Mouse (Mus musculus): ENCODE data around the gene Elmo3. TPM values are rescaled to one million over a fixed set of nuclear protein-coding genes. Genes with fewer than 3 reads are reported as not detected.
A peak's percentile ranks its signal among the peaks of the same experiment; 100 is the strongest.

Gene Elmo3
- total and polyA plus RNA-seq, 2 experiments from 2014 or later, result 1.4 to 1.9 TPM

- Histone ChIP-seq H3K27me3 (ENCODE audit: control insufficient read depth, insufficient read depth, low read length) (no peaks in the 10 kb centered on the region), H3K4me1 (ENCODE audit: control insufficient read depth, insufficient read depth) (no peaks in the 10 kb centered on the region), H3K9me3 (replicated peaks; ENCODE audit: control insufficient read depth, low read length) (no peaks in the 10 kb centered on the region), H3K4me3 (ENCODE audit: low read depth, low read length) (no peak overlapping the region), H3K27ac (ENCODE audit: low read depth) (no peak overlapping the region), H3K9ac (replicated peaks; ENCODE audit: low read depth, low read length) (no peak overlapping the region), H3K36me3 (replicated peaks; ENCODE audit: control insufficient read depth, insufficient read depth, low read length) (no peaks in the 10 kb centered on the region), H3K4me2 (ENCODE audit: low read depth, low read length) (peak overlapping the region; percentile 17)
- ATAC-seq (ENCODE audit: insufficient read depth, low read depth), result peak; percentile 30; the same call in 1 of the 2 replicates
- WGBS, result 74% methylated on average over 26 of the region's 26 CpGs
- no peak for DNase-seq (ENCODE audit: low spot score)
- peak; percentile 28; the same call in 1 of the 2 replicates for TF ChIP-seq EP300 (IDR thresholded peaks at IDR 0.05; ENCODE audit: low read depth)
- TF ChIP-seq CTCF (IDR thresholded peaks at IDR 0.05; ENCODE audit: low read depth), result no peak
Measured at GRCm38 (mm10) chr8:105355179-105356024, 50.0 kb downstream of the Elmo3 start.

- H3K36me3 ChIP-seq (replicated peaks; ENCODE audit: control insufficient read depth, insufficient read depth, low read length), result no peaks in the 10 kb centered on the region
- no peaks in the 10 kb centered on the region for H3K27me3 ChIP-seq (ENCODE audit: control insufficient read depth, insufficient read depth, low read length)
- no peak overlapping the region for H3K4me2 ChIP-seq (ENCODE audit: low read depth, low read length)
- no peak overlapping the region for H3K9ac ChIP-seq (replicated peaks; ENCODE audit: low read depth, low read length)
- no peaks in the 10 kb centered on the region for H3K4me1 ChIP-seq (ENCODE audit: control insufficient read depth, insufficient read depth)
- H3K4me3 ChIP-seq (ENCODE audit: low read depth, low read length), result no peak overlapping the region
- no peak for ATAC-seq (ENCODE audit: insufficient read depth, low read depth)
- 87% methylated on average over 14 of the region's 14 CpGs for WGBS
- H3K9me3 ChIP-seq (replicated peaks; ENCODE audit: control insufficient read depth, low read length), result no peaks in the 10 kb centered on the region
- no peak for DNase-seq (ENCODE audit: low spot score)
- no peak for TF ChIP-seq EP300 (IDR thresholded peaks at IDR 0.05; ENCODE audit: low read depth)
- TF ChIP-seq CTCF (IDR thresholded peaks at IDR 0.05; ENCODE audit: low read depth), result no peak
- H3K27ac ChIP-seq (ENCODE audit: low read depth), result no peak overlapping the region
Measured at GRCm38 (mm10) chr8:105356681-105357080, 51.3 kb downstream of the Elmo3 start.

GRCm38 (mm10) chr8:105359208-105359607 lies 53.8 kb downstream of the Elmo3 start:
- no peak for DNase-seq (ENCODE audit: low spot score)
- TF ChIP-seq CTCF (IDR thresholded peaks at IDR 0.05; ENCODE audit: low read depth), result no peak
- no peak for TF ChIP-seq EP300 (IDR thresholded peaks at IDR 0.05; ENCODE audit: low read depth)
- no peak for ATAC-seq (ENCODE audit: insufficient read depth, low read depth)
- no peak overlapping the region for H3K9ac ChIP-seq (replicated peaks; ENCODE audit: low read depth, low read length)
- H3K4me2 ChIP-seq (ENCODE audit: low read depth, low read length), result no peak overlapping the region
- no peaks in the 10 kb centered on the region for H3K9me3 ChIP-seq (replicated peaks; ENCODE audit: control insufficient read depth, low read length)
- no peaks in the 10 kb centered on the region for H3K27me3 ChIP-seq (ENCODE audit: control insufficient read depth, insufficient read depth, low read length)
- no peaks in the 10 kb centered on the region for H3K36me3 ChIP-seq (replicated peaks; ENCODE audit: control insufficient read depth, insufficient read depth, low read length)
- 0 out of 2 replicates have a peak, but pooled peaks cover 3% of the 10 kb centered on the region for H3K4me1 ChIP-seq (ENCODE audit: control insufficient read depth, insufficient read depth)
- no peak overlapping the region for H3K27ac ChIP-seq (ENCODE audit: low read depth)
- no peak overlapping the region for H3K4me3 ChIP-seq (ENCODE audit: low read depth, low read length)
- 79% methylated on average over 15 of the region's 15 CpGs for WGBS

- Histone ChIP-seq H3K4me3 (ENCODE audit: low read depth, low read length) (no peak overlapping the region), H3K9me3 (replicated peaks; ENCODE audit: control insufficient read depth, low read length) (no peaks in the 10 kb centered on the region), H3K36me3 (replicated peaks; ENCODE audit: control insufficient read depth, insufficient read depth, low read length) (no peaks in the 10 kb centered on the region), H3K9ac (replicated peaks; ENCODE audit: low read depth, low read length) (no peak overlapping the region), H3K27ac (ENCODE audit: low read depth) (no peak overlapping the region), H3K4me1 (ENCODE audit: control insufficient read depth, insufficient read depth) (0 out of 2 replicates have a peak, but pooled peaks cover 3% of the 10 kb centered on the region), H3K4me2 (ENCODE audit: low read depth, low read length) (no peak overlapping the region), H3K27me3 (ENCODE audit: control insufficient read depth, insufficient read depth, low read length) (no peaks in the 10 kb centered on the region)
- ATAC-seq (ENCODE audit: insufficient read depth, low read depth) (peak; percentile 53; the same call in 1 of the 2 replicates), DNase-seq (ENCODE audit: low spot score) (peak; percentile 52)
- WGBS, result 35% methylated on average over 4 of the region's 4 CpGs
- peak; percentile 59 for TF ChIP-seq CTCF (IDR thresholded peaks at IDR 0.05; ENCODE audit: low read depth)
- TF ChIP-seq EP300 (IDR thresholded peaks at IDR 0.05; ENCODE audit: low read depth), result no peak
Measured at GRCm38 (mm10) chr8:105359646-105360045, 54.2 kb downstream of the Elmo3 start.

MicroRNA genes within 50 kb of the gene (microRNA counts, 519-probe panel; counts per million panel counts)
- microRNA mmu-miR-328, result 4,291 counts per million, percentile 54 among the panel's probes with 10 or more counts

Small RNAs within 50 kb of the gene (microRNA-seq; reads per million reads assigned to microRNA genes)
- gene Gm27320 (not detected), gene Mir328 (638 reads per million, percentile 75 among the genes with 10 or more reads in this experiment)

Other genes with a start within 250 kb of the Elmo3 start
- gene Ces3b, start 221.8 kb upstream of the Elmo3 start, total RNA-seq (2014; rRNA removed; ENCODE audit: low replicate concordance), result 0.50 and 1.7 TPM in 2 replicates
- gene Ces3b, start 221.8 kb upstream of the Elmo3 start, polyA plus RNA-seq (2015; fragmentation: Nextera tagmentation; extraction: Ambion mirVana), result 0.16 and 0.34 TPM in 2 replicates
- gene Ces4a, start 173.8 kb upstream of the Elmo3 start, total RNA-seq (2014; rRNA removed; ENCODE audit: low replicate concordance), result not detected in 2 replicates
- gene Ces4a, start 173.8 kb upstream of the Elmo3 start, polyA plus RNA-seq (2015; fragmentation: Nextera tagmentation; extraction: Ambion mirVana), result not detected in 2 replicates
- 50.0 and 70.0 TPM in 2 replicates for gene Cbfb, start 134.9 kb upstream of the Elmo3 start, total RNA-seq (2014; rRNA removed; ENCODE audit: low replicate concordance)
- gene Cbfb, start 134.9 kb upstream of the Elmo3 start, polyA plus RNA-seq (2015; fragmentation: Nextera tagmentation; extraction: Ambion mirVana), result 26.8 and 27.0 TPM in 2 replicates
- 27.1 and 30.4 TPM in 2 replicates for gene D230025D16Rik, start 80.5 kb upstream of the Elmo3 start, total RNA-seq (2014; rRNA removed; ENCODE audit: low replicate concordance)
- gene D230025D16Rik, start 80.5 kb upstream of the Elmo3 start, polyA plus RNA-seq (2015; fragmentation: Nextera tagmentation; extraction: Ambion mirVana), result 14.3 and 15.2 TPM in 2 replicates
- 6.0 and 9.7 TPM in 2 replicates for gene B3gnt9, start 50.4 kb upstream of the Elmo3 start, total RNA-seq (2014; rRNA removed; ENCODE audit: low replicate concordance)
- 7.3 and 7.7 TPM in 2 replicates for gene B3gnt9, start 50.4 kb upstream of the Elmo3 start, polyA plus RNA-seq (2015; fragmentation: Nextera tagmentation; extraction: Ambion mirVana)
- 9.0 and 10.4 TPM in 2 replicates for gene Tradd, start 41.0 kb upstream of the Elmo3 start, total RNA-seq (2014; rRNA removed; ENCODE audit: low replicate concordance)
- gene Tradd, start 41.0 kb upstream of the Elmo3 start, polyA plus RNA-seq (2015; fragmentation: Nextera tagmentation; extraction: Ambion mirVana), result 16.7 and 17.6 TPM in 2 replicates
- 1.5 and 6.4 TPM in 2 replicates for gene Fbxl8, start 41.0 kb upstream of the Elmo3 start, total RNA-seq (2014; rRNA removed; ENCODE audit: low replicate concordance)
- gene Fbxl8, start 41.0 kb upstream of the Elmo3 start, polyA plus RNA-seq (2015; fragmentation: Nextera tagmentation; extraction: Ambion mirVana), result 3.6 and 4.3 TPM in 2 replicates
- gene Hsf4, start 35.8 kb upstream of the Elmo3 start, total RNA-seq (2014; rRNA removed; ENCODE audit: low replicate concordance), result 2.1 TPM in 1 of 2 replicates, not detected in the other
- gene Hsf4, start 35.8 kb upstream of the Elmo3 start, polyA plus RNA-seq (2015; fragmentation: Nextera tagmentation; extraction: Ambion mirVana), result 0.34 and 0.43 TPM in 2 replicates
- gene Nol3, start 29.5 kb upstream of the Elmo3 start, total RNA-seq (2014; rRNA removed; ENCODE audit: low replicate concordance), result 6.8 and 13.2 TPM in 2 replicates
- gene Nol3, start 29.5 kb upstream of the Elmo3 start, polyA plus RNA-seq (2015; fragmentation: Nextera tagmentation; extraction: Ambion mirVana), result 9.8 and 10.0 TPM in 2 replicates
- 0.43 and 3.5 TPM in 2 replicates for gene 4931428F04Rik, start 15.7 kb upstream of the Elmo3 start, total RNA-seq (2014; rRNA removed; ENCODE audit: low replicate concordance)
- 3.3 and 3.5 TPM in 2 replicates for gene 4931428F04Rik, start 15.7 kb upstream of the Elmo3 start, polyA plus RNA-seq (2015; fragmentation: Nextera tagmentation; extraction: Ambion mirVana)
- 6.1 and 10.6 TPM in 2 replicates for gene Exoc3l, start 9.5 kb upstream of the Elmo3 start, total RNA-seq (2014; rRNA removed; ENCODE audit: low replicate concordance)
- gene Exoc3l, start 9.5 kb upstream of the Elmo3 start, polyA plus RNA-seq (2015; fragmentation: Nextera tagmentation; extraction: Ambion mirVana), result 9.5 and 9.9 TPM in 2 replicates
- gene E2f4, start 7.9 kb upstream of the Elmo3 start, total RNA-seq (2014; rRNA removed; ENCODE audit: low replicate concordance), result 19.2 and 27.9 TPM in 2 replicates
- gene E2f4, start 7.9 kb upstream of the Elmo3 start, polyA plus RNA-seq (2015; fragmentation: Nextera tagmentation; extraction: Ambion mirVana), result 21.8 and 22.6 TPM in 2 replicates
- gene Lrrc29, start 20.7 kb downstream of the Elmo3 start, total RNA-seq (2014; rRNA removed; ENCODE audit: low replicate concordance), result 4.0 and 5.8 TPM in 2 replicates
- gene Lrrc29, start 20.7 kb downstream of the Elmo3 start, polyA plus RNA-seq (2015; fragmentation: Nextera tagmentation; extraction: Ambion mirVana), result 1.1 and 1.5 TPM in 2 replicates
- 69.3 and 81.0 TPM in 2 replicates for gene Tmem208, start 20.8 kb downstream of the Elmo3 start, total RNA-seq (2014; rRNA removed; ENCODE audit: low replicate concordance)
- gene Tmem208, start 20.8 kb downstream of the Elmo3 start, polyA plus RNA-seq (2015; fragmentation: Nextera tagmentation; extraction: Ambion mirVana), result 66.2 and 68.9 TPM in 2 replicates
- gene Fhod1, start 42.4 kb downstream of the Elmo3 start, total RNA-seq (2014; rRNA removed; ENCODE audit: low replicate concordance), result 6.4 and 6.9 TPM in 2 replicates
- gene Fhod1, start 42.4 kb downstream of the Elmo3 start, polyA plus RNA-seq (2015; fragmentation: Nextera tagmentation; extraction: Ambion mirVana), result 0.70 and 0.72 TPM in 2 replicates
- gene Slc9a5, start 43.2 kb downstream of the Elmo3 start, total RNA-seq (2014; rRNA removed; ENCODE audit: low replicate concordance), result 1.2 and 3.9 TPM in 2 replicates
- gene Slc9a5, start 43.2 kb downstream of the Elmo3 start, polyA plus RNA-seq (2015; fragmentation: Nextera tagmentation; extraction: Ambion mirVana), result 0.27 and 0.41 TPM in 2 replicates
- not detected in 2 replicates for gene Plekhg4, start 67.7 kb downstream of the Elmo3 start, total RNA-seq (2014; rRNA removed; ENCODE audit: low replicate concordance)
- gene Plekhg4, start 67.7 kb downstream of the Elmo3 start, polyA plus RNA-seq (2015; fragmentation: Nextera tagmentation; extraction: Ambion mirVana), result 0.03 and 0.08 TPM in 2 replicates
- not detected in 2 replicates for gene Kctd19, start 107.9 kb downstream of the Elmo3 start, total RNA-seq (2014; rRNA removed; ENCODE audit: low replicate concordance)
- not detected in 2 replicates for gene Kctd19, start 107.9 kb downstream of the Elmo3 start, polyA plus RNA-seq (2015; fragmentation: Nextera tagmentation; extraction: Ambion mirVana)
- 0.23 TPM in 1 of 2 replicates, not detected in the other for gene Lrrc36, start 108.0 kb downstream of the Elmo3 start, total RNA-seq (2014; rRNA removed; ENCODE audit: low replicate concordance)
- gene Lrrc36, start 108.0 kb downstream of the Elmo3 start, polyA plus RNA-seq (2015; fragmentation: Nextera tagmentation; extraction: Ambion mirVana), result 0.36 and 0.56 TPM in 2 replicates
- 12.9 and 19.8 TPM in 2 replicates for gene Tppp3, start 165.9 kb downstream of the Elmo3 start, total RNA-seq (2014; rRNA removed; ENCODE audit: low replicate concordance)
- 37.8 and 42.3 TPM in 2 replicates for gene Tppp3, start 165.9 kb downstream of the Elmo3 start, polyA plus RNA-seq (2015; fragmentation: Nextera tagmentation; extraction: Ambion mirVana)
- 37.8 and 56.2 TPM in 2 replicates for gene Zdhhc1, start 191.3 kb downstream of the Elmo3 start, total RNA-seq (2014; rRNA removed; ENCODE audit: low replicate concordance)
- 19.1 TPM in 2 replicates for gene Zdhhc1, start 191.3 kb downstream of the Elmo3 start, polyA plus RNA-seq (2015; fragmentation: Nextera tagmentation; extraction: Ambion mirVana)
- not detected in 2 replicates for gene Hsd11b2, start 213.2 kb downstream of the Elmo3 start, total RNA-seq (2014; rRNA removed; ENCODE audit: low replicate concordance)
- gene Hsd11b2, start 213.2 kb downstream of the Elmo3 start, polyA plus RNA-seq (2015; fragmentation: Nextera tagmentation; extraction: Ambion mirVana), result 0.18 and 0.25 TPM in 2 replicates